Mouse (Mus musculus): ENCODE data around the gene Nsmce1. TPM values are rescaled to one million over a fixed set of nuclear protein-coding genes. Genes with fewer than 3 reads are reported as not detected.

Nsmce1 gene
- polyA plus RNA-seq, 1 experiment from 2014 or later, result 85.5 TPM

DNA sequence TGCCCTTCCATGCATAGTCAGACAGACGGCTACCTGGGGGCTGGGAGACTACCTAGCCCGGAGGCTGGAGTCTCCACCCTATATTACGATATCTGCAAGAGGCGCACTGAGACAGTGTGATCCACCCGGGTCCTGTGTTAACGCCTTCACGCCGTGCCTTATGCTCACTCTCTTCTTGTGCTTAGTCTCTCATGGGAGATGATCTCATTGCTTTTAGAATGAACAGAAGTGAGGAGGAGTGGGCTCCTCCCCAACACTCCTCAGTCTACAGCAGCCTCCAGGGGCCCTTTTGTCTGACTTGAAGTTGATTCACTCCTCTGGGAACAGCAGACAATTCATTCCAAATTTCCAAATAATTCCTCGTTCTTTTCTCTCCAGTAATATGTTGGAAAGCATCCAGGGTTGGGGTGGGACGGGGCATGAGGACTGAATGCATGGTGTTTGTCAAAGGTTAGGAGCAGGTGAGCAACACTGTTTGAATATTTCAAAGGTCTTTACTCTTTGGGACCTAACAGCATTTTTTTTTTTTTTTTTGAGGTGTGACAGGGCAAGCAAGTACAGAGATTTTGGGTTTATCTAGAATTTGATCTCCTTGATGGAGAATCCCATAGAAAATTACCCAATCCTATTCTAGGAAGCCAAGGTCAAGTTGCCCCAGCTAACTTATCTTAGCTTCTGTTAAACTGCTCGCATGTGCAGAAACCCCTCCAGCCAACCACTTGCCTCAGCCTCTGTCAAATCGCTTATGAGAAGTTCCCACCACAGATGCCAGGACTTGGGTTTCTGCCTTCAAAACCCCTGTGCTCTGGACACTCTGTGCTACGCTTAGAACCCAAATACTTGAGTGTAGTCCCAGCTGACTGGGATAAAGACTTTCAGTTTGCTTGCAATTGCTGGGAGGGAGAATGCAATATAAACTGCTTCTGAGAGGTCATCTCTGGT, 8.8 kb upstream of the Nsmce1 start:
- no peak overlapping the region for H3K9ac ChIP-seq (ENCODE audit: low read depth, low read length)
- H3K4me3 ChIP-seq (ENCODE audit: low read depth, low read length), result no peak overlapping the region
- H3K27me3 ChIP-seq (ENCODE audit: control insufficient read depth, insufficient read depth, low read depth, low read length), result no peaks in the 10 kb centered on the region
- H3K36me3 ChIP-seq (ENCODE audit: control insufficient read depth, insufficient read depth, low read length), result no peaks in the 10 kb centered on the region
- 75% methylated on average over 13 of the region's 13 CpGs for WGBS
- no peak overlapping the region for H3K4me2 ChIP-seq (ENCODE audit: low read length)
- H3K9me3 ChIP-seq (replicated peaks; ENCODE audit: control insufficient read depth, low read length, poor library complexity, severe bottlenecking), result no peaks in the 10 kb centered on the region
- no peak overlapping the region for H3K27ac ChIP-seq (ENCODE audit: low read length)
- H3K4me1 ChIP-seq (ENCODE audit: control insufficient read depth, insufficient read depth, low read length), result no peaks in the 10 kb centered on the region
- ATAC-seq, result no peak

DNA sequence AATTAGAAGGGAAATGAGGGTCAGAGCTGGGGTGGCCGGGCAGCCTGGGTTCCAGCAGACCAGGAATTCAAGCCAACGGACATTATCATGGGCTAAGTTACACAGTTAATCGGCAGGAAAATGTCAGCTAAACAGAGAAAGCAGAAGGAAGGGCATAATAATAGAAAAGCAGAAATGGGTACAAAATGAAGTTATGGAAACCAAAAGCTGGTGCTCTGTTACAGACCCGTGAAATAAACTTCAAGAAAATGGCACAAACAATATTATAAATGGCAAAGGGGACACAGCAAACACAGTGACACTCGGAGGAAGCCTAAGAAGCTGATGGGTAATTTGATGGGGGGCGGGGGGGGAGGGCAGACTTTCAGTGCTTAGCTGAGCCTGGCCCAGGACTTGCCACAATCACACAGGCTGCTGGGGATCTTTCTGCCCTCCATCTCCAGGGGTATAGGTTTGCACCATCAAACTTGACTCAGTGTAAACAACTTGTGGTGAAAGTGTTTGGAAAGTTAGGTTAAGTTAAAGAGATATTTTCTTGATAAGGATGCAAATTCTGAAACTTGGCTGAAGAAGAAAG, 4.6 kb upstream of the Nsmce1 start:
- Histone ChIP-seq H3K4me2 (ENCODE audit: low read length) (no peak overlapping the region), H3K9ac (ENCODE audit: low read depth, low read length) (no peak overlapping the region), H3K36me3 (ENCODE audit: control insufficient read depth, insufficient read depth, low read length) (no peaks in the 10 kb centered on the region), H3K27me3 (ENCODE audit: control insufficient read depth, insufficient read depth, low read depth, low read length) (no peaks in the 10 kb centered on the region), H3K4me1 (ENCODE audit: control insufficient read depth, insufficient read depth, low read length) (peaks cover 6% of the 10 kb centered on the region), H3K4me3 (ENCODE audit: low read depth, low read length) (no peak overlapping the region), H3K9me3 (replicated peaks; ENCODE audit: control insufficient read depth, low read length, poor library complexity, severe bottlenecking) (no peaks in the 10 kb centered on the region), H3K27ac (ENCODE audit: low read length) (no peak overlapping the region)
- ATAC-seq, result no peak
- 89% methylated on average over 6 of the region's 6 CpGs for WGBS

DNA sequence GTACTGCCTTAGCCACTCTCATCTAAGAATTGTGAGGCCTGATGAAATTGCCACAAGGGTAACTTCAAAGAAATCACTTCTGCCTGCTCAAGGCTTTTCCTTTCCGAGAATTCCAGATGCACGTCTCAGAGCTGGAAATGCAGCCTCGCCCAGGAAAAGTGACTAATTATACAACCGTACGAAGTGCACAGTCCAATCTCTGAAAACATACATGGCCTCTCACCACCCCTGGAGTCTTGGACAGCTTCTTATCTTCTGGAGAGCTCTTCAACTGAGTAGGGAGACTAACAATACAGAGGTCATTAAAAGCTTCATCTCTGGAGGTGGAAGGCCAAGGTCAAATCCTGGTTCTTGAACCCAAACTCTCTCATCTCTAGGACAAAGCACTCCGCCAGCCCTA, 1.2 kb upstream of the Nsmce1 start:
- no peak overlapping the region for H3K27ac ChIP-seq (ENCODE audit: low read length)
- no peaks in the 10 kb centered on the region for H3K9me3 ChIP-seq (replicated peaks; ENCODE audit: control insufficient read depth, low read length, poor library complexity, severe bottlenecking)
- no peaks in the 10 kb centered on the region for H3K36me3 ChIP-seq (ENCODE audit: control insufficient read depth, insufficient read depth, low read length)
- no peak overlapping the region for H3K4me3 ChIP-seq (ENCODE audit: low read depth, low read length)
- ATAC-seq, result no peak
- H3K9ac ChIP-seq (ENCODE audit: low read depth, low read length), result no peak overlapping the region
- H3K27me3 ChIP-seq (ENCODE audit: control insufficient read depth, insufficient read depth, low read depth, low read length), result no peaks in the 10 kb centered on the region
- H3K4me2 ChIP-seq (ENCODE audit: low read length), result no peak overlapping the region
- 80% methylated on average over 6 of the region's 6 CpGs for WGBS
- H3K4me1 ChIP-seq (ENCODE audit: control insufficient read depth, insufficient read depth, low read length), result peaks cover 16% of the 10 kb centered on the region

DNA sequence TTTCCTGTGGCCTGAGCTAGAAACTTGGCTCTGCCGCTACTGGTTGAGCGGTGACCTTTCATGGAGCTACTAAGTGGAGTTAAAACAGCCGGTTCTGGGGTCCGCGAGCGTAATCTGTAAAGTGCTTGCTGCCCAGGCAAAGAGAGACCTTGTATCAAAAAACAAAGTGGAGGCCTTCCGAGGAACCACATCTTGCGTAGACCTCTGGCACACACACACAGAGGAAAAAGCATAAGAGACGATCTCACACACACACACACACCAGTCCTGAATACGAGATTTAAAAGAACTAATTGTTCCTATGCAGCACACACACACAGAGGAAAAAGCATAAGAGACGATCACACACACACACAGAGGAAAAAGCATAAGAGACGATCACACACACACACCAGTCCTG, 364 bp upstream of the Nsmce1 start:
- 18% methylated on average over 12 of the region's 12 CpGs for WGBS
- ATAC-seq, result no peak; the same call in 1 of the 2 replicates
- H3K27me3 ChIP-seq (ENCODE audit: control insufficient read depth, insufficient read depth, low read depth, low read length), result no peaks in the 10 kb centered on the region

DNA sequence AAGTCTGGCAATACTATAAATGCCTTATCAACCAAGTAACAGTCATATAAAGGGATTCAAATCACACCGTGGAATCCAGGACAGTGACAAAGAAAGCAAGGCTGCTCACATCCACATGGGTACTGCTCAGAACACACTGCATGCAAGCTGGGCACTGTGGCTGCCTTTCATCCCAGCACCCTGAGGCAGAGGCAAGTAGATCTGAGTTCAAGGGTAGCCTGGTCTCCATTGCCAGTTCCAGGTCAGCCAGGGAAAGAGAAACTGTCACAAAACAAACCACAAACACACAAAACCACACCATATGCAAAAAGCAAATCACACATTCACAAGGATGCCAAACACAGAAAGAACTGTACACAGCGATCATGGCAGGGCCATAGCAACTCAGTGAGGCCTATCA, 1.8 kb downstream of the Nsmce1 start:
- no peak overlapping the region for H3K4me2 ChIP-seq (ENCODE audit: low read length)
- H3K9me3 ChIP-seq (replicated peaks; ENCODE audit: control insufficient read depth, low read length, poor library complexity, severe bottlenecking), result no peaks in the 10 kb centered on the region
- WGBS, result 89% methylated on average over 2 of the region's 2 CpGs
- ATAC-seq, result no peak
- H3K27me3 ChIP-seq (ENCODE audit: control insufficient read depth, insufficient read depth, low read depth, low read length), result no peaks in the 10 kb centered on the region
- no peaks in the 10 kb centered on the region for H3K36me3 ChIP-seq (ENCODE audit: control insufficient read depth, insufficient read depth, low read length)
- no peak overlapping the region for H3K27ac ChIP-seq (ENCODE audit: low read length)
- no peak overlapping the region for H3K4me3 ChIP-seq (ENCODE audit: low read depth, low read length)
- peaks cover 16% of the 10 kb centered on the region for H3K4me1 ChIP-seq (ENCODE audit: control insufficient read depth, insufficient read depth, low read length)
- H3K9ac ChIP-seq (ENCODE audit: low read depth, low read length), result no peak overlapping the region

More for the DNA sequence above, 364 bp upstream of the Nsmce1 start:
- peak overlapping the region; percentile 74 for H3K9ac ChIP-seq (ENCODE audit: low read depth, low read length)
- H3K9me3 ChIP-seq (replicated peaks; ENCODE audit: control insufficient read depth, low read length, poor library complexity, severe bottlenecking), result no peaks in the 10 kb centered on the region
- no peaks in the 10 kb centered on the region for H3K36me3 ChIP-seq (ENCODE audit: control insufficient read depth, insufficient read depth, low read length)
- H3K4me1 ChIP-seq (ENCODE audit: control insufficient read depth, insufficient read depth, low read length), result peaks cover 16% of the 10 kb centered on the region
- H3K27ac ChIP-seq (ENCODE audit: low read length), result peak overlapping the region; percentile 88
- peak overlapping the region; percentile 51 for H3K4me2 ChIP-seq (ENCODE audit: low read length)
- H3K4me3 ChIP-seq (ENCODE audit: low read depth, low read length), result peak overlapping the region; percentile 54

DNA sequence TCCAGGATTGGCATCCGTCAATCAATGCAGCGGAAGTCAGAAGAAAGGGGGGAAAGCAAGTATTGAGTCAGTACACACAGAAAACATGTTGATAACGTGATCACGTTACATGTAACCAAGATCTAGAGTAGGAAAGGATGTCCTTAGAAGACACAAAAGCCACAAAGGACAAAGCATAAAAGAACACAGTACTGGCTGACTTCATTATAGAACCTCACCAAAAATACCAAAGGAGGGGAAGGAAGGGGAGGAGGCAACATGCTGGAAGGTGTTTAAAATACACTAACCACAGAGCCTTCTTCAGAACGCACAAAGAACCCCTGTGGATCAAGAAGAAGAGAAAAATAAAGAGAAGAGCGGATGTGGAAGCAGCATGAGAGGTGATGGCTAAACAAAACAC, 2.7 kb downstream of the Nsmce1 start:
- Histone ChIP-seq H3K27ac (ENCODE audit: low read length) (no peak overlapping the region), H3K9me3 (replicated peaks; ENCODE audit: control insufficient read depth, low read length, poor library complexity, severe bottlenecking) (no peaks in the 10 kb centered on the region), H3K4me1 (ENCODE audit: control insufficient read depth, insufficient read depth, low read length) (peaks cover 16% of the 10 kb centered on the region), H3K4me3 (ENCODE audit: low read depth, low read length) (no peak overlapping the region), H3K36me3 (ENCODE audit: control insufficient read depth, insufficient read depth, low read length) (no peaks in the 10 kb centered on the region), H3K9ac (ENCODE audit: low read depth, low read length) (no peak overlapping the region), H3K4me2 (ENCODE audit: low read length) (no peak overlapping the region), H3K27me3 (ENCODE audit: control insufficient read depth, insufficient read depth, low read depth, low read length) (no peaks in the 10 kb centered on the region)
- ATAC-seq, result no peak
- 79% methylated on average over 6 of the region's 6 CpGs for WGBS

DNA sequence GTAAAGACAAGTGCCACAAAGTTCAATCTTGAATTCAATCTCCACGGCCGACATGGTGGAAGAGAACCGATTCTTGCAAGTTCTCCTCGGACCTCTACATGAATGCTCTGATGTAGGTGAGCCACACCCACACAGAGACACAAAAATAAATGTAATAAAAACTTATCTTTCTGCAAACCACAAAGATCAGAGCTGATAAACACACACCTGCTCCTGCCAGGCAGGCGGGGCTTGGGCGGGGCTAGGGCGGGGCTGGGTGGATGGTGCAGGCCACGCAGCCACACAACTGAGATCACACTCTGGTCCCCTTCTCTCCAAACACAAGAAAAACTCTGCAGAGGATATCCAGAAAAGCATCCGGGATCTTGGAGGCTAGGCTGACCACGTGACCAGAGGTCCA, 4.3 kb downstream of the Nsmce1 start:
- H3K36me3 ChIP-seq (ENCODE audit: control insufficient read depth, insufficient read depth, low read length), result no peaks in the 10 kb centered on the region
- H3K4me2 ChIP-seq (ENCODE audit: low read length), result no peak overlapping the region
- no peak overlapping the region for H3K27ac ChIP-seq (ENCODE audit: low read length)
- H3K9me3 ChIP-seq (replicated peaks; ENCODE audit: control insufficient read depth, low read length, poor library complexity, severe bottlenecking), result no peaks in the 10 kb centered on the region
- H3K4me3 ChIP-seq (ENCODE audit: low read depth, low read length), result no peak overlapping the region
- 94% methylated on average over 10 of the region's 10 CpGs for WGBS
- H3K4me1 ChIP-seq (ENCODE audit: control insufficient read depth, insufficient read depth, low read length), result peaks cover 14% of the 10 kb centered on the region
- no peaks in the 10 kb centered on the region for H3K27me3 ChIP-seq (ENCODE audit: control insufficient read depth, insufficient read depth, low read depth, low read length)
- no peak overlapping the region for H3K9ac ChIP-seq (ENCODE audit: low read depth, low read length)
- no peak for ATAC-seq

DNA sequence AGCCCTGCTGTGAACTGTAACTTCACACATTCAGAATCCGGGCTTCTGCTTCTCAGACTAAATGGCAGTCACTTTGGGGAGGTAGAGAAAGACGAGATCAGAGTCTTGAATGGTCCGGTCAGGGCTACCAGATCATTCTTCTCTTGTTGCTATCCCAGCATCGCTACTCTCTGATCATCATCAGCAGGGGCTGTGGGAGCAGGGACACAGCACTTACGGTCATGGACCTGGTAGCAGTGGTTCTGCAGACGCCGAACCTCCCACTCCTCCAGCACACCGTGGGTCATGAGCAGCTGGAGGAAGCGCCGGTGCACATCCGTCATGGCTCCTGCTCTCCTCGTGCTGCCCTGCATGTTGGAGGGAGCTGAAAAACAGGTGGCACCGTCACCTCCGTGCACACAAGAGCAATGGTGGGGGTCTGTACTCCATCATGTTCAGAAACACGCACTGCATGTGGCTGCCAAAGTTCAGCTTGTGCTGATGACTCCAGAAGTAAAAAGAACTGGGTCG, 5.2 kb downstream of the Nsmce1 start:
- Histone ChIP-seq H3K9me3 (replicated peaks; ENCODE audit: control insufficient read depth, low read length, poor library complexity, severe bottlenecking) (no peaks in the 10 kb centered on the region), H3K36me3 (ENCODE audit: control insufficient read depth, insufficient read depth, low read length) (no peaks in the 10 kb centered on the region), H3K4me3 (ENCODE audit: low read depth, low read length) (no peak overlapping the region), H3K9ac (ENCODE audit: low read depth, low read length) (no peak overlapping the region), H3K4me2 (ENCODE audit: low read length) (no peak overlapping the region), H3K4me1 (ENCODE audit: control insufficient read depth, insufficient read depth, low read length) (peaks cover 10% of the 10 kb centered on the region), H3K27me3 (ENCODE audit: control insufficient read depth, insufficient read depth, low read depth, low read length) (no peaks in the 10 kb centered on the region), H3K27ac (ENCODE audit: low read length) (no peak overlapping the region)
- 96% methylated on average over 16 of the region's 16 CpGs for WGBS
- no peak for ATAC-seq

DNA sequence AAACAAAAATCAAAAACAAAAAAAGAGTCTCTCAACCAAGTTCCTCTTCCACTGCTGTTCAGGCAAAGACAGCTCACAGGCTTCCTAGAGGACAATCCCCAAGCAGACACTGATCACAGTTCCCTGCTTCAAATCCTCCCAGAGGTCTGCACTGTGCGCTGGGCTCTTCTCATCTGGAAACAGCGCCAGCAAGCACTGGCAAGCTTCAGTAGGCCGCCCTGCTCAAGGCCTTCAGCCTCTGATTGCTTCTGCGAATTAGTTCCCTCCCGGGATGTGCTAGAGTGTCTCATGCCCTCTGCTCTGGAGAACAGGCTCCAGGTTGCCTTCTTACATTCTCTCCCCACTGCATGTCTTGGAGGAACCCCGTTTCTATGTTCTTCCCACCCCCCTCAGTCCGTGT, 6.6 kb downstream of the Nsmce1 start:
- Histone ChIP-seq H3K9me3 (replicated peaks; ENCODE audit: control insufficient read depth, low read length, poor library complexity, severe bottlenecking) (no peaks in the 10 kb centered on the region), H3K27ac (ENCODE audit: low read length) (no peak overlapping the region), H3K4me1 (ENCODE audit: control insufficient read depth, insufficient read depth, low read length) (0 out of 2 replicates have a peak, but pooled peaks cover 3% of the 10 kb centered on the region), H3K27me3 (ENCODE audit: control insufficient read depth, insufficient read depth, low read depth, low read length) (no peaks in the 10 kb centered on the region), H3K9ac (ENCODE audit: low read depth, low read length) (no peak overlapping the region), H3K4me2 (ENCODE audit: low read length) (no peak overlapping the region), H3K4me3 (ENCODE audit: low read depth, low read length) (no peak overlapping the region), H3K36me3 (ENCODE audit: control insufficient read depth, insufficient read depth, low read length) (no peaks in the 10 kb centered on the region)
- ATAC-seq, result no peak
- 95% methylated on average over 7 of the region's 7 CpGs for WGBS

Data from midbrain, embryonic 16.5 days (tissue).